Mouse (Mus musculus) intestine, embryonic 14.5 days (tissue): ENCODE measurements around the gene Rbck1. TPM values are rescaled to one million over a fixed set of nuclear protein-coding genes. Genes with fewer than 3 reads are reported as not detected.

Source experiments
- ATAC-seq: fragments of 200-750 bp; cut with Nextera tagmentation; replicated peaks from 2 replicates; pipeline ENCODE4 v1.8.0; 2017; ENCODE audit warnings: low read depth, moderate number of reproducible peaks, moderate TSS enrichment, moderate library complexity; ENCODE audit not compliant: low FRiP score, low TSS enrichment
- DNase-seq: peaks from one replicate; pipeline ENCODE4 v3.0.0-alpha.2; 2018; ENCODE audit warnings: low spot score
- H3K27ac ChIP-seq: fragments of 300-500 bp; sonication (generic); 2 replicates; pipeline ENCODE4 v1.5.1; 2014; ENCODE audit warnings: low read depth, mild to moderate bottlenecking, control low read depth
- H3K27me3 ChIP-seq: fragments of 300-500 bp; sonication (generic); replicated peaks from 2 replicates; pipeline ENCODE4 v1.6.1; 2014; ENCODE audit warnings: low read length, control low read depth; ENCODE audit not compliant: control insufficient read depth, insufficient read depth
- H3K36me3 ChIP-seq: fragments of 300-500 bp; sonication (generic); 2 replicates; pipeline ENCODE4 v1.6.1; 2014; ENCODE audit warnings: low read length, control low read depth; ENCODE audit not compliant: control insufficient read depth, insufficient read depth
- H3K4me1 ChIP-seq: fragments of 300-500 bp; sonication (generic); replicated peaks from 2 replicates; pipeline ENCODE4 v1.6.1; 2014; ENCODE audit warnings: low read length, control low read depth, mixed read lengths; ENCODE audit not compliant: control insufficient read depth, insufficient read depth
- H3K4me2 ChIP-seq: fragments of 300-500 bp; sonication (generic); 2 replicates; pipeline ENCODE4 v1.6.1; 2014; ENCODE audit warnings: low read length
- H3K4me3 ChIP-seq: fragments of 300-500 bp; sonication (generic); 2 replicates; pipeline ENCODE4 v1.5.1; 2014; ENCODE audit warnings: low read depth, low read length, control low read depth, mixed read lengths
- H3K9ac ChIP-seq: fragments of 300-500 bp; sonication (generic); 2 replicates; pipeline ENCODE4 v1.6.1; 2014; ENCODE audit warnings: mild to moderate bottlenecking, low read length
- H3K9me3 ChIP-seq: fragments of 300-500 bp; sonication (generic); 2 replicates; pipeline ENCODE4 v1.6.1; 2016; ENCODE audit warnings: low read length, control low read depth; ENCODE audit not compliant: control insufficient read depth
- WGBS: fragments of 180-500 bp; shearing (Covaris S2); extraction: QIAGEN DNeasy Blood & Tissue Kit; methylation state at CpG from one replicate; pipeline ENCODE4 v1.1.7; 2014; 5-methylcytosine and 5-hydroxymethylcytosine counted together
- polyA plus RNA-seq: library from polyadenylated mRNA; unstranded; fragments of >200 nt; fragmentation: Nextera tagmentation; extraction: Ambion mirVana; gene quantifications from 2 replicates; pipeline ENCODE4 v1.2.1, GENCODE M21; 2014

Rbck1 gene
- polyA plus RNA-seq, 1 experiment from 2014 or later, result 89.8 TPM

- Histone ChIP-seq H3K9me3 (no peaks in the 10 kb centered on the region), H3K9ac (no peak overlapping the region), H3K4me3 (no peak overlapping the region), H3K36me3 (no peaks in the 10 kb centered on the region), H3K4me2 (no peak overlapping the region), H3K27ac (no peak overlapping the region), H3K4me1 (no peaks in the 10 kb centered on the region), H3K27me3 (no peaks in the 10 kb centered on the region)
- DNase-seq (no peak), ATAC-seq (no peak)
- WGBS, result 82% methylated on average over 11 of the region's 11 CpGs
Measured at GRCm38 (mm10) chr2:152337591-152338212, 5.2 kb upstream of the Rbck1 start.

- H3K27me3 ChIP-seq, result no peaks in the 10 kb centered on the region
- H3K9me3 ChIP-seq, result no peaks in the 10 kb centered on the region
- WGBS, result 68% methylated on average over 1 of the region's 1 CpGs
- no peak overlapping the region for H3K4me2 ChIP-seq
- ATAC-seq (no peak), DNase-seq (no peak)
- no peaks in the 10 kb centered on the region for H3K36me3 ChIP-seq
- H3K4me1 ChIP-seq, result no peaks in the 10 kb centered on the region
- no peak overlapping the region for H3K27ac ChIP-seq
- no peak overlapping the region for H3K9ac ChIP-seq
- no peak overlapping the region for H3K4me3 ChIP-seq
Measured at GRCm38 (mm10) chr2:152336856-152337255, 4.4 kb upstream of the Rbck1 start.

GRCm38 (mm10) chr2:152335289-152335820 is 2.9 kb upstream of the Rbck1 start:
- Histone ChIP-seq H3K27ac (no peak overlapping the region), H3K4me2 (no peak overlapping the region), H3K9ac (no peak overlapping the region), H3K4me3 (no peak overlapping the region), H3K9me3 (no peaks in the 10 kb centered on the region), H3K36me3 (no peaks in the 10 kb centered on the region), H3K4me1 (peaks cover 13% of the 10 kb centered on the region), H3K27me3 (no peaks in the 10 kb centered on the region)
- DNase-seq (no peak), ATAC-seq (no peak)
- 57% methylated on average over 11 of the region's 11 CpGs for WGBS

- Histone ChIP-seq H3K4me2 (no peak overlapping the region), H3K27me3 (no peaks in the 10 kb centered on the region), H3K4me1 (peaks cover 17% of the 10 kb centered on the region), H3K9me3 (no peaks in the 10 kb centered on the region), H3K4me3 (no peak overlapping the region), H3K36me3 (peaks cover 11% of the 10 kb centered on the region), H3K9ac (no peak overlapping the region), H3K27ac (no peak overlapping the region)
- DNase-seq, result no peak
- 74% methylated on average over 4 of the region's 4 CpGs for WGBS
- ATAC-seq, result no peak
Measured at GRCm38 (mm10) chr2:152333345-152334006, 1.0 kb upstream of the Rbck1 start.

GRCm38 (mm10) chr2:152330858-152331423 is 1.5 kb downstream of the Rbck1 start:
- ATAC-seq (no peak), DNase-seq (no peak)
- H3K4me1 ChIP-seq, result peaks cover 17% of the 10 kb centered on the region
- peaks cover 30% of the 10 kb centered on the region for H3K36me3 ChIP-seq
- no peak overlapping the region; the same call in 1 of the 2 replicates for H3K9ac ChIP-seq
- 51% methylated on average over 7 of the region's 7 CpGs for WGBS
- H3K4me2 ChIP-seq, result peak overlapping the region; percentile 93
- peak overlapping the region; percentile 91 for H3K4me3 ChIP-seq
- no peaks in the 10 kb centered on the region for H3K27me3 ChIP-seq
- no peak overlapping the region for H3K27ac ChIP-seq
- H3K9me3 ChIP-seq, result no peaks in the 10 kb centered on the region

GRCm38 (mm10) chr2:152327980-152328379 is 4.5 kb downstream of the Rbck1 start:
- H3K4me1 ChIP-seq, result peaks cover 17% of the 10 kb centered on the region
- H3K36me3 ChIP-seq, result peaks cover 59% of the 10 kb centered on the region
- H3K27me3 ChIP-seq, result no peaks in the 10 kb centered on the region
- ATAC-seq (no peak), DNase-seq (no peak)
- H3K4me2 ChIP-seq, result no peak overlapping the region
- H3K9me3 ChIP-seq, result no peaks in the 10 kb centered on the region
- no peak overlapping the region for H3K9ac ChIP-seq
- H3K27ac ChIP-seq, result no peak overlapping the region
- no peak overlapping the region for H3K4me3 ChIP-seq
- WGBS, result 73% methylated on average over 5 of the region's 5 CpGs

- Histone ChIP-seq H3K27ac (no peak overlapping the region), H3K4me2 (no peak overlapping the region), H3K36me3 (peaks cover 71% of the 10 kb centered on the region), H3K4me1 (peaks cover 17% of the 10 kb centered on the region), H3K9me3 (no peaks in the 10 kb centered on the region), H3K27me3 (no peaks in the 10 kb centered on the region), H3K9ac (no peak overlapping the region), H3K4me3 (no peak overlapping the region)
- DNase-seq, result no peak
- 88% methylated on average over 8 of the region's 8 CpGs for WGBS
- ATAC-seq, result no peak
Measured at GRCm38 (mm10) chr2:152326654-152327053, 5.8 kb downstream of the Rbck1 start.

GRCm38 (mm10) chr2:152326157-152326556 is 6.3 kb downstream of the Rbck1 start:
- H3K27me3 ChIP-seq, result no peaks in the 10 kb centered on the region
- ATAC-seq (no peak), DNase-seq (no peak)
- peaks cover 76% of the 10 kb centered on the region for H3K36me3 ChIP-seq
- no peaks in the 10 kb centered on the region for H3K9me3 ChIP-seq
- peaks cover 12% of the 10 kb centered on the region for H3K4me1 ChIP-seq
- H3K4me2 ChIP-seq, result no peak overlapping the region
- no peak overlapping the region for H3K9ac ChIP-seq
- no peak overlapping the region for H3K27ac ChIP-seq
- 95% methylated on average over 13 of the region's 13 CpGs for WGBS
- H3K4me3 ChIP-seq, result no peak overlapping the region
